Mouse (Mus musculus) heart, postnatal 10 days (tissue): ENCODE data around the gene Acp6. TPM values are rescaled to one million over a fixed set of nuclear protein-coding genes. Genes with fewer than 3 reads are reported as not detected.
A peak's percentile ranks its signal among the peaks of the same experiment; 100 is the strongest.
"Not testable (repeated sequence)": the region's sequence is repeated elsewhere in the genome, so short reads cannot be mapped to it uniquely, and the experiment has no call there.

Experiments used
- DNase-seq, 2 experiments: peaks; one replicate each; pipeline ENCODE4 v3.0.0; 2021
- intact Hi-C: fragments of 180-260 bp; cut with DNase I; formaldehyde crosslinking; loops from one replicate; pipeline ENCODE4 v1.15.1; 2025
- total RNA-seq, 2 experiments: library from RNA; stranded (reverse); gene quantifications; 2 replicates each; pipeline ENCODE4 v1.2.3; 2021

The Acp6 gene
- 10 to 100 TPM; 25.7 to 28.7 TPM for total RNA-seq

- intact Hi-C loops, result loop anchor here (10.0 kb wide), 1 partner anchor 1246 kb away; no protein-coding TSS in a partner anchor
- DNase-seq, result peak; percentile 93 to 94
These were observed at the start of gene Acp6 for GRCm38 (mm10) chr3:97158611-97159508. Gene Acp6 (plus strand): TSS chr3:97158777.

GRCm38 (mm10) chr3:97117511-97117910 lies 41.1 kb upstream of the Acp6 start:
- DNase-seq, result no peak

GRCm38 (mm10) chr3:97118313-97118712 lies 40.3 kb upstream of the Acp6 start:
- intact Hi-C loops, result no loop called here
- no peak for DNase-seq

More at GRCm38 (mm10) chr3:97117511-97117910, 41.1 kb upstream of the Acp6 start:
- intact Hi-C loops, result no loop called here

GRCm38 (mm10) chr3:97124193-97124592 lies 34.4 kb upstream of the Acp6 start:
- intact Hi-C loops, result no loop called here
- DNase-seq, result peak; percentile 36 to 38

- intact Hi-C loops, result no loop called here
These were observed 29.2 kb upstream of the Acp6 start for GRCm38 (mm10) chr3:97129410-97129809.

GRCm38 (mm10) chr3:97137666-97138065 lies 20.9 kb upstream of the Acp6 start:
- DNase-seq, intact Hi-C loops: not testable (repeated sequence)

More at GRCm38 (mm10) chr3:97129410-97129809, 29.2 kb upstream of the Acp6 start:
- DNase-seq, result no peak

- intact Hi-C loops, result loop anchor here (10.0 kb wide), 1 partner anchor 1254 kb away; no protein-coding TSS in a partner anchor
These were observed 7.5 kb upstream of the Acp6 start for GRCm38 (mm10) chr3:97151092-97151491.

GRCm38 (mm10) chr3:97156431-97156830 lies 2.1 kb upstream of the Acp6 start:
- no peak for DNase-seq
- intact Hi-C loops, result loop anchor here (10.0 kb wide), 1 partner anchor 1248 kb away; no protein-coding TSS in a partner anchor

More at GRCm38 (mm10) chr3:97151092-97151491, 7.5 kb upstream of the Acp6 start:
- no peak for DNase-seq

GRCm38 (mm10) chr3:97157308-97157707 lies 1.3 kb upstream of the Acp6 start:
- intact Hi-C loops, result loop anchor here (10.0 kb wide), 1 partner anchor 1247 kb away; no protein-coding TSS in a partner anchor

GRCm38 (mm10) chr3:97157958-97158599 lies 498 bp upstream of the Acp6 start:
- intact Hi-C loops, result loop anchor here (10.0 kb wide), 1 partner anchor 1247 kb away; no protein-coding TSS in a partner anchor
- DNase-seq, result peak; percentile 92 to 93

More at GRCm38 (mm10) chr3:97157308-97157707, 1.3 kb upstream of the Acp6 start:
- no peak for DNase-seq

- DNase-seq, result no peak
- intact Hi-C loops, result loop anchor here (10.0 kb wide), 1 partner anchor 1245 kb away; no protein-coding TSS in a partner anchor
These were observed 903 bp downstream of the Acp6 start for GRCm38 (mm10) chr3:97159509-97159850.

- intact Hi-C loops, result loop anchor here (10.0 kb wide), 1 partner anchor 1245 kb away; no protein-coding TSS in a partner anchor
These were observed 1.4 kb downstream of the Acp6 start for GRCm38 (mm10) chr3:97159986-97160385.

GRCm38 (mm10) chr3:97160908-97161307 lies 2.3 kb downstream of the Acp6 start:
- intact Hi-C loops, result no loop called here
- peak; percentile 72 to 81 for DNase-seq

More at GRCm38 (mm10) chr3:97159986-97160385, 1.4 kb downstream of the Acp6 start:
- no peak for DNase-seq

GRCm38 (mm10) chr3:97161773-97162172 lies 3.2 kb downstream of the Acp6 start:
- intact Hi-C loops, result no loop called here
- no peak for DNase-seq

GRCm38 (mm10) chr3:97164477-97164876 lies 5.9 kb downstream of the Acp6 start:
- intact Hi-C loops, result no loop called here
- DNase-seq, result no peak

GRCm38 (mm10) chr3:97167126-97167525 lies 8.5 kb downstream of the Acp6 start:
- no peak for DNase-seq
- intact Hi-C loops, result no loop called here

GRCm38 (mm10) chr3:97171531-97171930 lies 13.0 kb downstream of the Acp6 start:
- no peak for DNase-seq
- intact Hi-C loops, result no loop called here

GRCm38 (mm10) chr3:97172231-97172630 lies 13.7 kb downstream of the Acp6 start:
- intact Hi-C loops, result no loop called here
- no peak for DNase-seq

- intact Hi-C loops, result no loop called here
- no peak for DNase-seq
These were observed 14.1 kb downstream of the Acp6 start for GRCm38 (mm10) chr3:97172632-97173031.

- intact Hi-C loops, result no loop called here
- no peak for DNase-seq
These were observed 20.3 kb downstream of the Acp6 start for GRCm38 (mm10) chr3:97178885-97179284.

GRCm38 (mm10) chr3:97180527-97180926 lies 21.9 kb downstream of the Acp6 start:
- DNase-seq, result no peak
- intact Hi-C loops, result loop anchor here (10.0 kb wide), 1 partner anchor 1224 kb away; no protein-coding TSS in a partner anchor
